23 mouse cellular contexts compared by ENCODE assay signal in the genomic region with DNA sequence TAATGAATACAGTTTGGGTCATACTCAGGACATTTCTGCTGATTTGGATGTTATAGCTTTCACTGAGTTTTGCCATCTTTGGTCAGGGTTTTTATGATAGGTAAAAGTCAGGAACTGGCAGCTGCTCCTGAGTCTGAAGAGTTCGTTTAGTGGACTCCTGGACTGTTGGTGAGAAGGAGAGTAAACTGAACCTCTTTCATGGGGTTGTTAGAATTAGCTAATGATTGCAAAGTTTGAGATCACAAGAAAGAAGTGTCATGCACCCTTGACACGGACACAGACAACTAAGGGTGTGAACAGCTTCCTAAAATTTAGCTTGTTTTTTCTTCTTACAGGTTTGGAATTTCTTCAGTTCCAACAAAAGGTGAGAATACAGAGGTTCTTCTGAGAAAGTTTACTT. TPM values are rescaled to one million over a fixed set of nuclear protein-coding genes. Genes with fewer than 3 reads are reported as not detected.
A peak's percentile ranks its signal among the peaks of the same experiment; 100 is the strongest.
DNase-seq lines count a peak whose midpoint lies in the region; ATAC-seq and TF ChIP-seq lines count a peak whose summit lies in the region.
"Had no signal": no experiment of that assay in that cellular context is flagged by ENCODE, and none has a peak within 500 bp of the region (broad histone marks: within the 10 kb centered on the region; RNA-seq: fewer than 3 reads in every experiment).

No protein-coding gene starts in this region.

- no peak for TF ChIP-seq POLR2A in kidney, adult 2 months (IDR thresholded peaks at IDR 0.05; ENCODE audit: low read depth, low read length)

- peak; percentile 69 for DNase-seq in kidney, adult 2 months
- DNase-seq in kidney, postnatal 4 days, result no peak
- DNase-seq in kidney, postnatal 0 days (ENCODE audit: low spot score), result peak; percentile 3
- no peak for DNase-seq in kidney, postnatal 10 days
- DNase-seq in liver, postnatal 0 days, result no peak
- no peak for DNase-seq in liver, embryonic 11.5 days (ENCODE audit: low spot score)
- DNase-seq in lung, postnatal 36 days, result no peak
- DNase-seq: adrenal gland, postnatal 10 days; adrenal gland, postnatal 36 days; B cell, adult 2 months; cerebellum, adult 18-20 months; cerebellum, adult 9-10 months; cerebellum, postnatal 14 days; gastrocnemius, postnatal 14 days; heart, adult 11 months had no signal

- no peak overlapping the region for H3K27ac ChIP-seq in kidney, adult 2 months (ENCODE audit: insufficient read depth, low read depth, low read length)
- no peak overlapping the region for H3K27ac ChIP-seq in kidney, postnatal 0 days
- no peak overlapping the region; the same call in 1 of the 2 replicates for H3K27ac ChIP-seq in liver, postnatal 0 days (ENCODE audit: low read depth)
- no peak overlapping the region for H3K27ac ChIP-seq in liver, embryonic 11.5 days (ENCODE audit: low read depth, low read length)
- H3K27ac ChIP-seq: forebrain, embryonic 10.5 days; forebrain, embryonic 13.5 days; hindbrain, embryonic 12.5 days had no signal

- no peaks in the 10 kb centered on the region for H3K9me3 ChIP-seq in kidney, postnatal 0 days (replicated peaks; ENCODE audit: low read length)
- H3K9me3 ChIP-seq in liver, postnatal 0 days (ENCODE audit: low read length), result no peaks in the 10 kb centered on the region
- H3K9me3 ChIP-seq in liver, embryonic 11.5 days (ENCODE audit: control insufficient read depth, low read length), result no peaks in the 10 kb centered on the region
- H3K9me3 ChIP-seq: forebrain, embryonic 10.5 days; forebrain, embryonic 13.5 days; G1E; hindbrain, embryonic 12.5 days had no signal

- no peak for TF ChIP-seq CTCF in kidney, adult 2 months (conservative IDR thresholded peaks at IDR 0.05; ENCODE audit: insufficient read depth, insufficient read length, low read depth, low read length)
- no peak for TF ChIP-seq CTCF in kidney, postnatal 0 days (IDR thresholded peaks at IDR 0.05; ENCODE audit: low read depth)
- no peak for TF ChIP-seq CTCF in liver, postnatal 0 days (IDR thresholded peaks at IDR 0.05; ENCODE audit: low read depth)

- WGBS in kidney, adult 2 months, result 28% methylated on average over 2 of the region's 2 CpGs
- 35% methylated on average over 2 of the region's 2 CpGs for WGBS in kidney, postnatal 0 days
- WGBS in liver, postnatal 0 days (ENCODE audit: insufficient replicate concordance), result 52% methylated on average over 2 of the region's 2 CpGs
- WGBS in liver, embryonic 11.5 days, result 78% methylated on average over 2 of the region's 2 CpGs

- H3K27me3 ChIP-seq in kidney, adult 2 months (replicated peaks; ENCODE audit: control insufficient read depth, insufficient read depth, low read length), result no peaks in the 10 kb centered on the region
- H3K27me3 ChIP-seq in kidney, postnatal 0 days (ENCODE audit: insufficient read depth, low read length), result no peaks in the 10 kb centered on the region
- no peaks in the 10 kb centered on the region for H3K27me3 ChIP-seq in liver, postnatal 0 days (ENCODE audit: insufficient read depth, low read length)
- no peaks in the 10 kb centered on the region for H3K27me3 ChIP-seq in liver, embryonic 11.5 days (replicated peaks; ENCODE audit: control insufficient read depth, insufficient read depth, low read length)
- H3K27me3 ChIP-seq: CH12.LX; forebrain, embryonic 13.5 days; hindbrain, embryonic 12.5 days; Patski had no signal

- H3K4me3 ChIP-seq in kidney, adult 2 months (ENCODE audit: insufficient read depth, low read depth, low read length), result no peak overlapping the region
- H3K4me3 ChIP-seq in kidney, postnatal 0 days (replicated peaks; ENCODE audit: low read depth, low read length), result no peak overlapping the region
- H3K4me3 ChIP-seq in liver, postnatal 0 days (ENCODE audit: low read depth, low read length), result no peak overlapping the region
- H3K4me3 ChIP-seq in liver, embryonic 11.5 days (ENCODE audit: low read depth, low read length), result no peak overlapping the region
- H3K4me3 ChIP-seq: forebrain, embryonic 10.5 days; forebrain, embryonic 13.5 days; hindbrain, embryonic 12.5 days had no signal

- no peak overlapping the region for H3K4me2 ChIP-seq in kidney, postnatal 0 days (ENCODE audit: low read length)
- no peak overlapping the region for H3K4me2 ChIP-seq in liver, postnatal 0 days (ENCODE audit: low read depth, low read length)
- no peak overlapping the region for H3K4me2 ChIP-seq in liver, embryonic 11.5 days
- H3K4me2 ChIP-seq: forebrain, embryonic 13.5 days; heart, embryonic 11.5 days; hindbrain, embryonic 12.5 days had no signal

- peaks cover 2% of the 10 kb centered on the region; the same call in 1 of the 2 replicates for H3K36me3 ChIP-seq in kidney, adult 2 months (ENCODE audit: control insufficient read depth, insufficient read depth, low read length)
- H3K36me3 ChIP-seq in kidney, postnatal 0 days (ENCODE audit: insufficient read depth, low read length), result peaks cover 16% of the 10 kb centered on the region
- H3K36me3 ChIP-seq in liver, postnatal 0 days (replicated peaks; ENCODE audit: insufficient read depth, low read length), result peaks cover 48% of the 10 kb centered on the region
- H3K36me3 ChIP-seq in liver, embryonic 11.5 days (ENCODE audit: control insufficient read depth, insufficient read depth, low read length), result peaks cover 17% of the 10 kb centered on the region; the same call in 1 of the 2 replicates

- peaks cover 2% of the 10 kb centered on the region; the same call in 1 of the 2 replicates for H3K4me1 ChIP-seq in kidney, adult 2 months (ENCODE audit: control insufficient read depth, insufficient read depth, low read length)
- no peaks in the 10 kb centered on the region for H3K4me1 ChIP-seq in kidney, postnatal 0 days (replicated peaks; ENCODE audit: insufficient read depth, low read length)
- H3K4me1 ChIP-seq in liver, postnatal 0 days (ENCODE audit: insufficient read depth), result no peaks in the 10 kb centered on the region
- no peaks in the 10 kb centered on the region for H3K4me1 ChIP-seq in liver, embryonic 11.5 days (replicated peaks; ENCODE audit: control insufficient read depth, insufficient read depth, low read length)
- H3K4me1 ChIP-seq: forebrain, embryonic 13.5 days had no signal

- H3K9ac ChIP-seq in kidney, postnatal 0 days (ENCODE audit: low read depth, low read length), result no peak overlapping the region
- no peak overlapping the region for H3K9ac ChIP-seq in liver, postnatal 0 days (replicated peaks)
- no peak overlapping the region for H3K9ac ChIP-seq in liver, embryonic 11.5 days (ENCODE audit: low read depth, low read length)
- H3K9ac ChIP-seq: forebrain, embryonic 13.5 days; hindbrain, embryonic 12.5 days had no signal

- TF ChIP-seq EP300 in liver, postnatal 0 days (IDR thresholded peaks at IDR 0.05; ENCODE audit: low read depth), result no peak

- ATAC-seq in kidney, postnatal 0 days (replicated peaks; ENCODE audit: low FRiP score, low read depth), result 0 out of 2 replicates have a peak, but pooled peaks have one; percentile 43
- peak; percentile 36; the same call in 1 of the 2 replicates for ATAC-seq in liver, postnatal 0 days
- no peak for ATAC-seq in liver, embryonic 11.5 days (replicated peaks; ENCODE audit: low FRiP score)
- ATAC-seq: forebrain, embryonic 13.5 days; forebrain, embryonic 16.5 days; Patski had no signal

RNA-seq across cellular contexts. Expression of a gene that starts 27.0 kb away (rescaled TPM):
- 82.9 and 92.1 TPM in 2 replicates for polyA plus RNA-seq in kidney, adult 2 months (2012; rRNA removed)
- polyA plus RNA-seq in kidney, postnatal 0 days (2015; fragmentation: Nextera tagmentation; extraction: Ambion mirVana), result 87.2 and 87.5 TPM in 2 replicates
- 75.8 and 80.6 TPM in 2 replicates for polyA plus RNA-seq in liver, postnatal 0 days (2015; fragmentation: Nextera tagmentation; extraction: Ambion mirVana)
- 114 and 116 TPM in 2 replicates for polyA plus RNA-seq in liver, embryonic 11.5 days (2014; fragmentation: Nextera tagmentation; extraction: Ambion mirVana)

RNA-seq across cellular contexts. Expression of a gene that starts 31.3 kb away (rescaled TPM):
- 5.6 and 13.7 TPM in 2 replicates for polyA plus RNA-seq in kidney, adult 2 months (2012; rRNA removed)
- polyA plus RNA-seq in kidney, postnatal 0 days (2015; fragmentation: Nextera tagmentation; extraction: Ambion mirVana), result 164 and 175 TPM in 2 replicates
- 72.0 and 75.4 TPM in 2 replicates for polyA plus RNA-seq in liver, postnatal 0 days (2015; fragmentation: Nextera tagmentation; extraction: Ambion mirVana)
- 229 and 250 TPM in 2 replicates for polyA plus RNA-seq in liver, embryonic 11.5 days (2014; fragmentation: Nextera tagmentation; extraction: Ambion mirVana)

RNA-seq across cellular contexts. Expression of a gene that starts 43.1 kb away (rescaled TPM):
- polyA plus RNA-seq in kidney, adult 2 months (2012; rRNA removed), result 2.5 and 2.9 TPM in 2 replicates
- 7.7 and 8.2 TPM in 2 replicates for polyA plus RNA-seq in kidney, postnatal 0 days (2015; fragmentation: Nextera tagmentation; extraction: Ambion mirVana)
- polyA plus RNA-seq in liver, postnatal 0 days (2015; fragmentation: Nextera tagmentation; extraction: Ambion mirVana), result 0.17 and 0.23 TPM in 2 replicates
- 3.3 and 3.5 TPM in 2 replicates for polyA plus RNA-seq in liver, embryonic 11.5 days (2014; fragmentation: Nextera tagmentation; extraction: Ambion mirVana)

RNA-seq across cellular contexts. Expression of a gene that starts 44.3 kb away (rescaled TPM):
- polyA plus RNA-seq in kidney, adult 2 months (2012; rRNA removed), result 10.0 and 11.8 TPM in 2 replicates
- polyA plus RNA-seq in kidney, postnatal 0 days (2015; fragmentation: Nextera tagmentation; extraction: Ambion mirVana), result 11.7 and 13.2 TPM in 2 replicates
- 2.3 and 2.5 TPM in 2 replicates for polyA plus RNA-seq in liver, postnatal 0 days (2015; fragmentation: Nextera tagmentation; extraction: Ambion mirVana)
- polyA plus RNA-seq in liver, embryonic 11.5 days (2014; fragmentation: Nextera tagmentation; extraction: Ambion mirVana), result 8.1 and 8.8 TPM in 2 replicates

RNA-seq across cellular contexts. Expression of a gene that starts 44.6 kb away (rescaled TPM):
- 16.2 and 17.3 TPM in 2 replicates for polyA plus RNA-seq in kidney, adult 2 months (2012; rRNA removed)
- 46.2 and 48.5 TPM in 2 replicates for polyA plus RNA-seq in kidney, postnatal 0 days (2015; fragmentation: Nextera tagmentation; extraction: Ambion mirVana)
- polyA plus RNA-seq in liver, postnatal 0 days (2015; fragmentation: Nextera tagmentation; extraction: Ambion mirVana), result 12.9 and 15.0 TPM in 2 replicates
- 32.5 and 34.1 TPM in 2 replicates for polyA plus RNA-seq in liver, embryonic 11.5 days (2014; fragmentation: Nextera tagmentation; extraction: Ambion mirVana)

Comparison
In these comparisons a context has a peak if more than half of its experiments do, and no peak if none do; other contexts are left out.
1. DNase-seq: peak in kidney, adult 2 months (single experiment) and kidney, postnatal 0 days (single experiment); none in kidney, postnatal 4 days (0 of 2), kidney, postnatal 10 days (single experiment), liver, postnatal 0 days (single experiment), liver, embryonic 11.5 days (single experiment) and lung, postnatal 36 days (single experiment).